Mouse (Mus musculus): ENCODE measurements around the gene Cfap161. TPM values are rescaled to one million over a fixed set of nuclear protein-coding genes. Genes with fewer than 3 reads are reported as not detected.

The Cfap161 gene
- total RNA-seq, 2 experiments from 2014 or later = 0.70 to 1.00 TPM

DNA sequence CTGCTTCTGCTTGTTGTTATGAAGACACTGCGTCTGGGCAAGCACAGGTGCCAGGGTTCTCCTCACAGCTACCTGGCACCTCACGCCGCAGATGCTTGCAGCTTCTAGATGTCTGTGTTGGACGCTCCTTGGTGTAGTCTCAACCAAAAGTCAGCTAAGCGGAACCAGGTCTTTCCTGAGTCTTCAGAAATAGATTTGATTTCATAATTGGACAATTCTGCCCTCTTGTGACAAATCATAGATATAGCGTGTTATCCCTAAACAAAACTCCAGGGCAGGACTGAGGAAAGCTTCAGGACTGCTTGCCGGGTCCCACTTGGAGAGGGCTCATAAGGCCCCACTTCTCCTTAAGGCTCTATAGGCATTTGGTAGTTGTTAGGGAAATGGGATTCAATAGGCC is 7.8 kb upstream of the Cfap161 start:
- DNase-seq (ENCODE audit: low spot score in 2 of 2) = no peak

DNA sequence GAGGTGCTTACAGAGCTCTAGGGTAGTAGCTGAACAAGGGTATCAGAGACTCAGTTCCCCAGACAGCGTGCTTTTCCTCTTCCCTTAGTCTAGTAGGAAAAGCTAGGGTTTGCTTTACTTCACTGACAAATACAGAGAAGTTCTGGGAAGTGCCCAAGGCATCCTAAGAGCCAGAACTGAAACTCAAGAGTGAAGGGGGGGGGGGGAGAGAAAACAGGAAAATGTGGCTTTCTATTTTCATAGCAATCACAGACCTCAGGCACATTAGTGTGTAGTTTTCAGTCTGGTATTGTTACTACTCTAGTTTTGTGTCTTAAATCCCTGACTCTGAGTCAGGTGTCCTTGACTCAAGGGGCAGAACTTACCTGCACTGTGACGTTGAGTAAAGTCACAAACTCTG is 7.3 kb upstream of the Cfap161 start:
- no peak for DNase-seq (ENCODE audit: low spot score in 2 of 2)

DNA sequence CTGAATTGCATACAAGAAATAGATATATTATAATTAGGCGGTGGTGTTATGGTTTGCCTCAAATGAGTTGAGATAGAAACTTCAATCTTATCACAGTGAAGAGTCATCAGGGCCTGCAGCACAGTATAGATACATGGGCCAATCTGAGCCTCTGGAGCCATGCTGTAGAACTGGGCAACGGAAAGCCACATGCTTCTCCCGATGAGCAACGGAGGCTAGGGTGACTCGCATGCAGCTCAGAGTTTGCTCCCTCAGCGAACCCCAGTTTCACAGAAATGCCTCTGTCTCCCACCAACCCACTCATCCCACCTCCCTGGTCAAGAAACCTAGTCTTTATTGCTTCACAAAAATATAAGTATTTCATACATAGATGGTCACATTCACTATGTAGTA is 6.8 kb upstream of the Cfap161 start:
- no peak for DNase-seq (ENCODE audit: low spot score in 2 of 2)

DNA sequence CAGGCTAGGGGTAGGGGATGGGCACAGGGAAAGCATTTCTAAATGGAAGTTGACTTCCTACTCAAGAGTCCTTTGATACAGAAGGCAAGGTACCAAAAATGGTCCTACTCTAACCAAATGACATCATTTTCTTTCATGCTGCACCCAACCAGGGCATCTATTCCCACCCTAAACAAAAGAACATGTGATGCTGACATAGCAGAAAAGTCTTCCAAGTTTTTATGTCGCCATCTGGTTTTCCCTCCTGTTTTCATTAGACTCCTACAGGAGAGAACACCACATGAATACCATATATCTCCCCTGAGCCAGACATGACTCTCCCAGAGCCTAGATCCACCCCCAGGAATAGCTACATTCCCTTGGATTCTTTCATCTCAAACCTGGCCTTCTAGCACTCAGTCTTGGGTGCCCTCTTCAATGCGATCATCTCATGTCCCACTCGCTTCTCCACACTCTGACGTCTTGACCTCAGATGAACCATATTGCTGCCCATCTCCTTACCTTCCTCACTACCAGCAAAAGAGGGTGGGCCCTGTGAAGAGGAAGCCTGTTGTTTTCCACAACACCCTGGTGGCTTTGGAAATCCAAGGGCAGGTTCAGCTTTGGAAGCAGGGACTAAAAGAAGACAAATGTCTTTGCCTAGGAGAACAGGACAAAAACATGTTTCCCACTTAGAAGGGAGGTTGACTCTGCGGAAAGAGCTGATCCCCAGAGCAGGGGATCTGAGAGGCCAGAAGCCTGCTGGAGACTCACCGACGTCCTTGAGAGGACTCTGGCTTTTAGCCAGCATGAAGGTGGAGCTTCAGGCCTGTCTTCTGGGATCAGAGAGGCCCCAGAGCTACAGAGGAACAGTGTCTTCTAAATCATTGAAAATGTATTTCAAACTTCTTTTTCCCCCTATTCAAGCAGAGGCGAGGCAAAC is 6.1 kb upstream of the Cfap161 start:
- DNase-seq (ENCODE audit: low spot score in 2 of 2) = peak in 1 of 2 experiments; percentile 12

DNA sequence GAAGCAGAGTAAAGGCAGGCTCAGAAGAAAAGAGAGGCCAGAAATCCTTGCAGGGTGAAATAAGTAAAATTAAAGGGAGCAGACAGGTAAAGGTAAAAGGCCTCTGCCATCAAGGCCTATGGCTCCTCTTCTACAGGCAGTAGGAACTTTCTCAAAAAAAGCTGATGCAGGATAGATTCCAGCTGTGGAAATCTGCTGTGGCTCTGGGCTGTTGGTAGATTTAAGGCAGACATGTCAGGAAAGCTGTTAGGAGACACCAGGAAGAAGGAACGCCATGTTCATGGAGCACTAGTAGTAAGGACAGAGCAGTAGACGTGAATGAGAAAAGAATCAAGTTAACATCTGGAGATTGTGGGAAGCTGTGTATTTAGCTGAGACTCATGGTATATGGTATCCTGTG is 5.4 kb upstream of the Cfap161 start:
- DNase-seq (ENCODE audit: low spot score in 2 of 2) = no peak

DNA sequence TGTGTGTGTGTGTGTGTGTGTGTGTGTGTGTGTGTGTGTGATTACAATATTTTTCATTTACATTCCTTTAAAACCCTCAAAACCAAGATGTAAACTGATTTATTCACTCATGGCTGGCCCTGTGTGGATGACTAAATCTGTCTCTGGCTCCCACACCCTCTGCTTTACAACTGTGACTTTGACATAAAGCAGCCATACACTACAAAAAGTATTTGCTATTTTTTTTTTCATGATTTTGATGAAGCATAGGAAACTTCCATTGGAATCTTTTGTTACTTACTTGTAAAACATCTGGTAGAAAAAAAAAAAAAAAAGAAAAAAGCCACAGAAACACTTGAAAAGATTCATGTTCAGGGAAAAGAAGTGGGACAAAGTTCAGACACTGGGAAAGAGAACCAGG is 3.3 kb upstream of the Cfap161 start:
- DNase-seq (ENCODE audit: low spot score in 2 of 2) = no peak

DNA sequence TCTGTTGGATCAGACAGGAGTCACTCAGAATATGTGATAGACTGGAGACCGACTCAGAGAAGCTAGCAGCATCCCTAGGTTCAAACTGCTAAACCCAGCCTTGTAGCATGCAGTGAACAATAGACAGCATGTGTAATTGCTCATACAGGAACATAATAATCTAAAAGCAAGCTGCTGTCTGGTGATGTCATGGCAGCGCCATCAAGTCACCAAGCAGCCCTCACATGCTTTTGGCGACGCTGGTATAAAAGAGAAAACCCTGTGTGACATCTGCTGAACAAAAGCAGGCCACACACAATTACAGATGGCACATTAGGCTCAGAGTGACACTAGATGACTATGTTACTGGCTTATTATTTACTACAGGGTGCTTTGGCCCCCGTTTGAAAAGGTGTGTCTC is 1.5 kb upstream of the Cfap161 start:
- no peak for DNase-seq (ENCODE audit: low spot score in 2 of 2)

DNA sequence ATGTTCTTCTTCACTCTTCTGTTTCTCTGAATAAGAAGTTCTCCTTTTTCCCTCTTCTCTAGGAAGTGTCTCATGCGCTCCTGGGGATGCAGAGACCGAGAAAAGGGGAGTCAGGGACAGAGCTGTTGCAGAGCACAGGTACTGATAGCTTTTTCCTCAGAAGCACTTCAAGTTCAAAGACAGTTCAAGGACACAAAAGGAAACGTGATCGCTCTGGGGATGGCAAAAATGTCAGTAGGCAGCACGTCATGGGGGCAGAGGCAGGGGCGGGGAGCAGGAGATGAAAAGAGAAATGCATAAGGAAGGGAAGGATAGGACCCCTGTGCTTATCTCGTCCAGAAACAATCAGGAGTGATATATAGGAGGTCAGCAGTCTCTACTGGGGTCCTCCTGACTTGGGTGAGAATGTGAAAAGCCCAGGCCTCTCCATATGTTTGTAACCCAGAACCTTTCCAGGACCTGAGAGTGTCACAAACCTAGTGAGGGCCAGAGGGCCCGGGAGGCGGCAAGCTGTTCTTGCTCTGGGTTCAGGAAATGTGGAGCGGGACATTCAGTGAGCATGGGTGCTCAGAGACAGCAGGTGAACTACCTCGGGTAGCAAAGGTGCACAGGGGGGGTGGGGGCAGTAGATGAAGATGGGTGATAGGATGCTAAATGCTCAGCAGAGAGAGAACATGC is 535 bp downstream of the Cfap161 start:
- no peak for DNase-seq (ENCODE audit: low spot score in 2 of 2)

DNA sequence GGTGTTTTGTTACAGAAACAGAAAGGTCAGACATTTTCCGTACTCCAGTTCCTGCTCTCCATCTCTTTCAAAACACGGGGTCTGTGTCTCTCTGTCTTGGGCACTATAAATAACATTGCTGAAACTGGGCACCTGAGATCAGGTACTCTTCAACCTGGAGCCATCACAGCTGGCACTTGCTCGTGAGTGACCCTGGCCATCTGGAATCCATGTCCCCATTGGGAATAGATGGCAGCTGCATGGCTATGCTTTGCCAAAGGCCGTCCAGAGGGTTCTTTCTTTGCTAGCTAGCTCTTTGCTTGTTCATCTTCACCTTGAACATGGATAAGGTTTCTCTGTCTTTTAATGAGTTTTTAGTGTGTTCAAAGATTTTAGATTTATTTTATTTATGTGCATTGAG is 13.8 kb downstream of the Cfap161 start:
- DNase-seq (ENCODE audit: low spot score in 2 of 2) = no peak

DNA sequence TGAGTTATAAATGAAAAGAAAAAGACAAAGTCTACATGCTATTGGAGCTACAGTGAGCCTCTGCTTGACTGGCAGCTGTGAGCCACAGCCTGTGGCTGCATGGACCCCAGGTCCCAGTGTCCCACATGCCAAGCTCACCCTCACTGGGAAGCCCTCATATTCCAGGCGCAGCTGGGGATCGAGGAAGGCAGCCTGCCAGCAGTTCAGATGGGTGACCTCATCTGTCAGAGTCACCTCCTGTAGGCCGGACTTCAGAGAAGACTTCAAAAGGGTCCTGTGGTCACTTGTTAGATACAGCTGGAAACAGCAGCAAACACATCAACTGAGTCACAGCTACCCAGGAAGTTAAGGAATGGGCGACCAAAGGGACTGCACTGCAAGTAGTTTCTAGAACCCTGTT is 14.7 kb downstream of the Cfap161 start:
- DNase-seq (ENCODE audit: low spot score in 2 of 2) = no peak

DNA sequence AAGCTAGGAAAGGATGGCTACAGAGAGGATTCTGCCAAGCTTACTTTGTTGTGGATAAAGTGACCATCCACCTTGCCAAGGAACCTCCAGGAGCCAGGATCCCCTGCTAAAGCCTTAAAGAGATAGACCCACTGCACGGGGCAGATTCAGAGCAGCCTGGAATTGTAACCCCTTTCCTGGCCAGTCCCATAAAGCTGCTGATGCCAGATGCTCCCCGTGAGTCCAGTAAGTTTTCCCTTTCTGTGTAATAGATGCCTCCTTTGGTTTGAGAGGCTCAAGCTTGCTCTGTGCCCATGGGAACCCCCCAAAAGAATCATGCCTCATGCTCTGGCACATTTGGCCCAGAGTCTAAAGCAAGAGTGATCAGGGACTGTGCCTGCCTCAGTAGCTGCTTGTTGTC is 15.7 kb downstream of the Cfap161 start:
- no peak for DNase-seq (ENCODE audit: low spot score in 2 of 2)

DNA sequence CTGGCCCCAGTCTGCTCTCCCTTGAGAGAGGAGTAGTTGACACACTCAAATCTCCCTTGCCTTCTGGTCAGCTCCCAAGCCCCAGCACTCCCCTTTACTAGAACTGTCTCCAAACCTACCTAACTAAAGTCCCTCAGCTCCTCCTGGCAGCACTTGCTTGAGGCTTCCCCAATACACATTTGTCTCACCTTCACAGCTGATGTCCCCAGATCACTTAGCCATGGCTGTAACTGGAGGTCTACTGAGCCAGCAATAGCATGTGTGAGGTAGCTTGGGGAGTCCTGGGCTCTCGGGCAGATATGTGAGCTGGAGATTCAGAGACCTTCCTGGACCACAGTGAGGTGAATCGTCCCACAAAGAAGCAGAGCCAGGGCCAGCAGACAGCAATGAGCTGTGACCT is 16.2 kb downstream of the Cfap161 start:
- DNase-seq (ENCODE audit: low spot score in 2 of 2) = no peak

DNA sequence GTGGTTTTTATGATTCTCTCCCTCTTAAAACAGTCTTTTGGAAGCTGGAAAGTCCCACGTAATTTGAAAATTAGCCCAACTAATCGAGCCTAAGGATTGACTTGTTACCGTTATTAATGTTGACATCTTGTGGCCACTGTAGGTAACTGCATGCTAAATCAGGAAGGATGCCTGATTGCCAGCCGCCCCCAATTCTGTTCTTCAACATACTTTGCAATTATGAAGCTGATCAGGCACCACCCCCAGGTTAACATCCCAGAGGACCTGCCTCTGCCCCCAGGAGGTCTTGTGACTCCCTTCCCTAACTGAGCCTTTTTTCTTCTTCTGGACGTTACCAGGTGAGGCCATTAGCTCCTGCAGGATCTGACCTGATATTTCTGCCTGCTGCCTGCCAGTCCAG is 20.0 kb downstream of the Cfap161 start:
- DNase-seq (ENCODE audit: low spot score in 2 of 2) = peak; percentile 6

DNA sequence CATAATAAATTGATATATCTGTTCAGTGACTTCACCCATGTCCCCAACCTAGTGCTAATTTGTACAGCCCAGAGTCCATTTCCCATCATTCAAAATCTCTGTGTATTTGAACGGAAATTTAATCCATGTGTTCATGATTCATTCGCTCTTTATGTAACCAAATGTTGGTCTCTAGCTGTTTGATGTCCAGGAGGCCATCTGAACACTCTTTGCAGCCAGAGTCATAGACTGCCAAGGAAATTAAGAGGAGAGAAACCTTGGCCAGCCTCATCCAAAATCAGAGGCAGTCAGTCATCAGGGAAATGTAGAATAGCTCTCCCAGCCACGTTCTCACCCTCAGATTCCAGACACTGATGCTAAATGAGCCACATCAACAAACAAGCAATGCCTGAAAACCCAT is 31.0 kb downstream of the Cfap161 start:
- DNase-seq (ENCODE audit: low spot score in 2 of 2) = no peak

DNA sequence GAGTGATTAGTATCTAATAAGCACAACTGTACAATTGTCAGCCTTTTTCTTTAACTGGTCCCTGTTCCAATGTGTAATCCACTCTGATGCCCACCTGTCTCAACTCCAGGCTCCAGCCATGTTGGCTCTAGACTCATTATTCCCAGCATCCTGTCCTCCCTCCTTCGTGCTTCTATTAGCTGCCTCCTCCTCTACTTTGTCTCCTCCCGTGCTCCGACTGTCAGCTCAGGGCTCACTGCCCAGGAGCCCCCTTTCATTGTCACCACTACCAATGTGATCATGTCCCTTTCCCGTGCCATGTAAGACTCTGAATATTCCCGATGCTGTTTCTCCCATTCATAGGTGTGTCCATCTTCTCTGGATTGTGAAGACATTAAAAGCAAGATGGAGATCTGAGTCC is 32.3 kb downstream of the Cfap161 start:
- DNase-seq (ENCODE audit: low spot score in 2 of 2) = no peak

DNA sequence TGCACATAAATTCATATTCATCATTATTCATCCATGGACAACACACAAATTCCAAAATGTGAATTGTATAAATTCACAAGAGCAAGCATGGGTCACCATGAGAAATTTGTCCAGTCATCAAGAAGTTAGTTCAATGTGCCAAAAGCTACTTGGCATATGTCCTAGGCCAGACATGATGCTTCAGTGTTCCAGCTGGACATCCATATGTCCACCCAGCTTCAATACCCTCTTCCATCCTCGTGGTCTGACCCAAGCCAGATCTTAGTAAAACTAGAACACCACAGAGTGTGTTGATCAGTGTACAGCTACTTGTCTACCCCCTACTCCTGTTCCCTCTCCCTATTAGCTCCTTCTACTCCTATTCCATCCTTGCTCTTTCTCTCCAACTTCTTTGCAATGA is 43.6 kb downstream of the Cfap161 start:
- DNase-seq (ENCODE audit: low spot score in 2 of 2) = no peak

DNA sequence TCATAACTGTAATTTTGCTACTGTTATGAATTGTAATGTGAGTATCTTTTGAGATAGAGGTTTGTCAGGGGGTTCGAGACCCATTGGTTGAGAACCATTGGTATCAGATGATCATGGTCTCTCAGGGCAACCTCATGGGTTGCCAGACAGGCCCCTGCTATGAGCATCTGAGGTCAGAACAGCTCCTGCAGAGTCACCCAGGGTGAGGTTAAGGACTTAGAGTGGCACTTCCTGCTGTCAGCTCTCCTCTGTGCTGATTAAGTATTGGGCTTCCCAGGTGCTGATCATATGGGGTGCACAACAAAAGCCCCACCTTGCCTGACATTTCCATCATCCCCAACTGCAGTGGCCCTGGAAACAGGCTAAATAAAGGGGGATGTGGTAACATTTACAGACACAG is 46.3 kb downstream of the Cfap161 start:
- no peak for DNase-seq (ENCODE audit: low spot score in 2 of 2)

DNA sequence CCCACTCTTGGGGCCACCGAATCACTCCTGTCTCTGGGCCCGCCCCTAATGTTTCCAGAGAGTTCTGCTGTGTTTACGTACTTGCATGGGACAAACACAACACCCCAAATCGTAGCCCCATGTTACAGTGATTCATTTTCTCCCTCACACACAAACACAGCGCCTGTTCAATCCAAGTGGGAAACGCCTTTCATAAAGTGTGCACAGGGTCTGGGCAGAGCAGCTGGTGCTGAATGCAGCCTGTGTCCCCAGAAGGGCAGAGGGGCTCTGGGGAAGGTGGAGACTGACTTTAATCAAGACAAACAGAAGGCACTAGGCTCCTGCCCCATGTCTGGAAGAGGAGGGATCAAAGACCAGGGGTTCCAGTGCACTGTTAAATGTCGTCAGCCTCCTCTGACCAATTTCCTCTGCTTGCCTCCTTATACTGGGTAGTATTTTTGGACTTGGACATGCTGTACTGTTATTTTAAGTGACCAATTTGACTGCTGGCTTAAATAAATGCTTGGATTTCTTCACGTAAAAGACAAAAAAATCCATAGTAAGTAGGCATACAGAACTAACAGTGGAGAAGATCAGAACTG is 48.5 kb downstream of the Cfap161 start:
- no peak for DNase-seq (ENCODE audit: low spot score in 2 of 2)

DNA sequence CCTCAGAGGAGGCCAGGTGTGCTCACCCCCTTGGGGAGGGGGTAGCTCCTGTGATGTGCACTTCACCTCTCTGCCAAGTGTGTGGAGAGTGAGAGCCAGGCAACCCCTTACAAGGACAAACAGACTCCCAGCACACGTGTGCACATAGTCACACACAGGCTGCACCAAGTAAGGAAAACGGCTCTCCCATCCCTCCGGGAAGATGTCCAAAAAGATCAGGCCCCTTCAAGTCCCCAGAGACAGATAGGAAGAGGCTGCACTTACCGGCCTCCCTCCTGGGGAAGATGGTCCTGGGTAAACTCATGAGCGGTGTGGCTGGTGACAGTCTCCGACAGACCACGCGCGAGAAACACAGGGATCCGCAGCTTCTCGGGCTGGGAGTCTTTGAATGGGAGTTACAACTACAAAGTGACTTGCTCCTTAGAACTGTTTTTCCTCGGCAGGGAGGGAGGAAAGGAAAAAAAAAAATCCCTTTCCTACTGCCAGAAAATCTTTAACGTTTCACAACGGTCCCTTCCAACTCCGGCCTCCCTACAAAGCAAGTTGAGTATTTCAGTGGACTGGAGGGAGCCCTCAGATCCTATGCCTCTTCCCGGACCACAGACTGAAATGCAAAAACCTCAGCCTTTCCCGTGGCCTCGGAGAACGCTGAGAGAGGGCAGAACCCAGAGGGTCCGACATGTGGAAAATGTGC is 49.1 kb downstream of the Cfap161 start, which contains the start of gene Il16:
TSS of gene Il16 (minus strand) at position 314 of the 694 bp plus-strand sequence.
- DNase-seq (ENCODE audit: low spot score in 2 of 2) = no peak

DNA sequence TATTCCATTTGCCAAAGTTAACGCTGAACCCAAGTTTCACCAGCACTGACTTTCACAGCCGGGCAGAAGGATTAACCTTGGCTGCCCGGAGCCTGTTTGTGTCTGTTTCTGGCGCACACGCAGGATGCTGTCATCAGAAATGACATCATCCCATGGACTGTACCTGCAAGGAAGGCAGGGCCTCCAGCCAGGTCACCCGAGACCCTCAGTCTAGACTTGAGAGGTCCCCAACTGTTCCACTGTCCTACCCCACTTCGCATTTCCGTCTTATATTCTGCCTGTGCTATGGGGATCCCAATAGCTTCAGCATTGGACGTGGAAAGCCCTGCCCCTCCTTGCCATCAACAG is 49.6 kb downstream of the Cfap161 start:
- DNase-seq (ENCODE audit: low spot score in 2 of 2) = no peak

DNA sequence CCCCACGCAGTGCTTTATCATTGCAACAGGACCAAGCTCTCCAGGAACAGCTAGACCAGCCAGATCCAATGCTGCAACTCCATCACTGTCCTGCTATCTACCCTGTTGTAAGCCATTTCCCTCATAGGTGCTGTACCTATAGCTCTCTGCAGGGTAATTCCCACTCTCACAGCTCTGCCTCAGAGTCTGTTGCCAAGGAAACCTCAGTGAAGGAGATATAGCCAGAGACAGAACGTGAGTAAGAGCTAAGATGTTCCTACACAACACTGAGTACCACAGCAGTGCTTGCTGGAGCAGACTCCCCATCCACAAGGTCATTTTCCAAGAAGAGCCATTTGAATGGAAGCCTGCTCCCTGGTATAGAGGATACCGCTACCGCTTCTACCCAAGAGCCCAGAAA is 50.4 kb downstream of the Cfap161 start:
- no peak for DNase-seq (ENCODE audit: low spot score in 2 of 2)

DNA sequence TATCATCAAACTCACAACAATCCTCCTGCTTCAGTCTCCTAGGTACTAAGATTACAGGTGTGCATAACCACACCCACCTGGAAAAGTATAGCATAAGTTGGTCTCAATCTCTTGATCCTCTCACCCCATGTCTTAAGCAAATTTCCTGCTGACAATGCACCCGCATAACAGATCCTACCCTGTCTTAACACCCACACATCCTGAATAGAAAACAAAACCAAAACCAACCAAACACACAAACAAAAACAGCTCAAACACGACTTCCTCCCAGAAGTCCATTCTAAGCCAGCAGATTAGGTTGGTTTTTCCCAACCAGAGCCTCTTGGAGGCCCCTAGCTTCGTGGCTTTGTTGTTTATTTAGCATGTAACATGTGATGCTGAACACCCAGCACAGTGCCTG is 52.0 kb downstream of the Cfap161 start:
- no peak for DNase-seq (ENCODE audit: low spot score in 2 of 2)
